Mouse (Mus musculus): ENCODE measurements at regions not wholly inside any gene's neighbourhood (a gene's known extent, or its start where the extent isn't known, plus 50 kb on each side); places are given as distances from the start of the nearest gene placed in this dataset.
"Not testable (repeated sequence)": the region's sequence is repeated elsewhere in the genome, so short reads cannot be mapped to it uniquely, and the experiment has no call there.

DNA sequence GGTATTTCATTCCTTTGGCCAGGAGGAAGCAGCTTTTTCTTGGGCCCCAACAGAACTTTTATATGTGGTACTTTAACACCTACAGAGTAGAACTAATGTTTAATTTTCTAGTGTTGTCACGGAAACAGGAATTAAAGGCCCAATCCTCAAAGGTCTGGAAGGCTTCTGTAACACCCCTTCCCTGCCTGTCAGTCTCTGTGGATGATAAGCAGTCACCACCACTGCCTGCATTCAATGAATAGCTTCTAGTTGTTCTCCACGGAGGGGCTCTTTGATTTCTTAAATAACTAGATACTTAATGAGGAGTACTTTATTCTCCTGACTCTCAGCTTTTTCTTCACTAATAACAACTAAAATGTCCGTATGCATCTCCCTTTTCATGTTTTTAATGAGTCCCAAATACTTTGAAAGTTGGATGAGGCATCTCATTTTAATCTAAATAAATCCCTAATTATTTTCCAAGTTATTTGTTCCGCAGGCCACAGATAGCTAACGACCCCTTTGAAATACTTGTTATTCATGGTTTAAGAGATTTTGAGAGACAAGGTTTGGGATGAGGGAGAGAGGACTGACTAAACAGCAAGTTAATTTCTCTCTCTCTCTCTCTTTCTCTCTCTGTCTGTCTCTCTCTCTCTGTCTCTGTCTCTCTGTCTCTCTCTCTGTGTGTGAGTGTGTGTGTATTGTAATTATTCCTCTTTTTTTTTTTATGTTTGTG lies 686.0 kb upstream of the Ghitm start:
- DNase-seq (ENCODE audit: low read depth): peak; percentile 57
- TF ChIP-seq CTCF (IDR thresholded peaks at IDR 0.05; ENCODE audit: borderline replicate concordance, extremely low read depth, insufficient read depth, insufficient read length) (no peak), POLR2A (IDR thresholded peaks at IDR 0.05; ENCODE audit: borderline replicate concordance, extremely low read depth, insufficient read depth, insufficient read length, poor library complexity, severe bottlenecking) (no peak)

- TF ChIP-seq CTCF (IDR thresholded peaks at IDR 0.05; ENCODE audit: borderline replicate concordance, extremely low read depth, insufficient read depth, insufficient read length): peak; percentile 51; the same call in 1 of the 2 replicates
- no peak for TF ChIP-seq POLR2A (IDR thresholded peaks at IDR 0.05; ENCODE audit: borderline replicate concordance, extremely low read depth, insufficient read depth, insufficient read length, poor library complexity, severe bottlenecking)
- peak; percentile 44 for DNase-seq (ENCODE audit: low read depth)
Measured at GRCm38 (mm10) chr14:37819959-37820358, 684.9 kb upstream of the Ghitm start.

- no peak for TF ChIP-seq CTCF (IDR thresholded peaks at IDR 0.05; ENCODE audit: borderline replicate concordance, extremely low read depth, insufficient read depth, insufficient read length)
- no peak for TF ChIP-seq POLR2A (IDR thresholded peaks at IDR 0.05; ENCODE audit: borderline replicate concordance, extremely low read depth, insufficient read depth, insufficient read length, poor library complexity, severe bottlenecking)
- DNase-seq (ENCODE audit: low read depth): no peak
Measured at GRCm38 (mm10) chr14:37795642-37796041, 660.6 kb upstream of the Ghitm start.

GRCm38 (mm10) chr14:37765729-37766128 lies 630.7 kb upstream of the Ghitm start:
- DNase-seq (ENCODE audit: low read depth): no peak
- TF ChIP-seq CTCF (IDR thresholded peaks at IDR 0.05; ENCODE audit: borderline replicate concordance, extremely low read depth, insufficient read depth, insufficient read length) (no peak), POLR2A (IDR thresholded peaks at IDR 0.05; ENCODE audit: borderline replicate concordance, extremely low read depth, insufficient read depth, insufficient read length, poor library complexity, severe bottlenecking) (no peak)

- not testable (repeated sequence) for DNase-seq (ENCODE audit: low read depth)
Measured at GRCm38 (mm10) chr14:37749661-37750060, 614.6 kb upstream of the Ghitm start.

GRCm38 (mm10) chr14:37749162-37749561 lies 614.1 kb upstream of the Ghitm start:
- TF ChIP-seq POLR2A (IDR thresholded peaks at IDR 0.05; ENCODE audit: borderline replicate concordance, extremely low read depth, insufficient read depth, insufficient read length, poor library complexity, severe bottlenecking) (no peak), CTCF (IDR thresholded peaks at IDR 0.05; ENCODE audit: borderline replicate concordance, extremely low read depth, insufficient read depth, insufficient read length) (no peak)
- DNase-seq (ENCODE audit: low read depth): no peak

GRCm38 (mm10) chr14:37743048-37743447 lies 608.0 kb upstream of the Ghitm start:
- DNase-seq (ENCODE audit: low read depth): no peak
- TF ChIP-seq POLR2A (IDR thresholded peaks at IDR 0.05; ENCODE audit: borderline replicate concordance, extremely low read depth, insufficient read depth, insufficient read length, poor library complexity, severe bottlenecking) (no peak), CTCF (IDR thresholded peaks at IDR 0.05; ENCODE audit: borderline replicate concordance, extremely low read depth, insufficient read depth, insufficient read length) (no peak)

- DNase-seq (ENCODE audit: low read depth): not testable (repeated sequence)
Measured at GRCm38 (mm10) chr14:37742426-37742825, 607.4 kb upstream of the Ghitm start.
